In genomic region chr17:47199206-47199605, GRCm38 (mm10) we compare ENCODE assay signal across 10 mouse cellular contexts.
DNase-seq lines count a peak whose midpoint lies in the region; ATAC-seq lines count a peak whose summit lies in the region.
"Had no signal": no experiment of that assay in that cellular context is flagged by ENCODE, and none has a peak within 500 bp of the region (broad histone marks: within the 10 kb centered on the region; RNA-seq: fewer than 3 reads in every experiment).

No protein-coding gene starts in this region.

- no peak for ATAC-seq in CD4-positive, CD25-positive, alpha-beta regulatory T cell, adult 4 months
- ATAC-seq: Patski had no signal

- intact Hi-C loops in left cerebral cortex, postnatal 10 days (cut with DNase I): no loop called here

- peak; percentile 19 for DNase-seq in CD4-positive, CD25-positive, alpha-beta regulatory T cell, adult 2 months (ENCODE audit: low read depth, low spot score)
- peak; percentile 68 for DNase-seq in thymus, postnatal 0 days (ENCODE audit: low spot score)
- no peak for DNase-seq in thymus, postnatal 25 days
- DNase-seq in left cerebral cortex, postnatal 10 days (ENCODE audit: extremely low spot score in 1 of 2, low spot score in 2 of 2): peak; percentile 30 to 54
- DNase-seq in right cerebral cortex, postnatal 36 days (ENCODE audit: low spot score in 2 of 2): peak; percentile 63 to 79
- DNase-seq in spleen, adult 18-20 months: no peak
- no peak for DNase-seq in adipocyte (ENCODE audit: low spot score)
- DNase-seq: kidney, adult 18-20 months had no signal

Comparison
In these comparisons a context has a peak if more than half of its experiments do, and no peak if none do; other contexts are left out.
1. DNase-seq: peak in CD4-positive, CD25-positive, alpha-beta regulatory T cell, adult 2 months (single experiment), thymus, postnatal 0 days (single experiment), left cerebral cortex, postnatal 10 days (2 of 2) and right cerebral cortex, postnatal 36 days (2 of 2); none in thymus, postnatal 25 days (single experiment), spleen, adult 18-20 months (0 of 2) and adipocyte (single experiment).